In genomic region chr7:118122235-118122634, GRCm38 (mm10) we compare ENCODE assay signal across 25 mouse cellular contexts. TPM values are rescaled to one million over a fixed set of nuclear protein-coding genes. Genes with fewer than 3 reads are reported as not detected.
A peak's percentile ranks its signal among the peaks of the same experiment; 100 is the strongest.
DNase-seq lines count a peak whose midpoint lies in the region; ATAC-seq and TF ChIP-seq lines count a peak whose summit lies in the region.
"Had no signal": no experiment of that assay in that cellular context is flagged by ENCODE, and none has a peak within 500 bp of the region (broad histone marks: within the 10 kb centered on the region; RNA-seq: fewer than 3 reads in every experiment).

No protein-coding gene starts in this region.

- 96% methylated on average over 7 of the region's 7 CpGs for WGBS in forebrain, embryonic 10.5 days
- WGBS in forebrain, embryonic 13.5 days: 95% methylated on average over 7 of the region's 7 CpGs
- 98% methylated on average over 7 of the region's 7 CpGs for WGBS in intestine, embryonic 14.5 days
- 91% methylated on average over 7 of the region's 7 CpGs for WGBS in intestine, postnatal 0 days
- 96% methylated on average over 7 of the region's 7 CpGs for WGBS in midbrain, embryonic 11.5 days
- WGBS in midbrain, embryonic 14.5 days: 94% methylated on average over 7 of the region's 7 CpGs

- peaks cover 90% of the 10 kb centered on the region for H3K36me3 ChIP-seq in forebrain, embryonic 10.5 days (replicated peaks)
- H3K36me3 ChIP-seq in forebrain, embryonic 13.5 days (ENCODE audit: poor library complexity, severe bottlenecking): peaks cover 83% of the 10 kb centered on the region
- H3K36me3 ChIP-seq in intestine, embryonic 14.5 days (ENCODE audit: control insufficient read depth, insufficient read depth, low read length): peaks cover 74% of the 10 kb centered on the region
- H3K36me3 ChIP-seq in intestine, postnatal 0 days (ENCODE audit: control insufficient read depth, insufficient read depth): peaks cover 48% of the 10 kb centered on the region
- H3K36me3 ChIP-seq in midbrain, embryonic 11.5 days (ENCODE audit: control insufficient read depth, insufficient read depth, low read length): peaks cover 27% of the 10 kb centered on the region
- peaks cover 68% of the 10 kb centered on the region for H3K36me3 ChIP-seq in midbrain, embryonic 14.5 days (ENCODE audit: control insufficient read depth, insufficient read depth, low read length)

- H3K4me1 ChIP-seq in forebrain, embryonic 10.5 days: peaks cover 35% of the 10 kb centered on the region
- peaks cover 22% of the 10 kb centered on the region for H3K4me1 ChIP-seq in forebrain, embryonic 13.5 days
- H3K4me1 ChIP-seq in intestine, embryonic 14.5 days (replicated peaks; ENCODE audit: control insufficient read depth, insufficient read depth, low read length): peaks cover 12% of the 10 kb centered on the region
- H3K4me1 ChIP-seq in intestine, postnatal 0 days (replicated peaks; ENCODE audit: control insufficient read depth, insufficient read depth, low read length): no peaks in the 10 kb centered on the region
- H3K4me1 ChIP-seq in midbrain, embryonic 11.5 days (ENCODE audit: control insufficient read depth, insufficient read depth, low read length): peaks cover 12% of the 10 kb centered on the region
- peaks cover 4% of the 10 kb centered on the region; the same call in 1 of the 2 replicates for H3K4me1 ChIP-seq in midbrain, embryonic 14.5 days (ENCODE audit: control insufficient read depth, insufficient read depth, low read length)

- peak; percentile 10 for DNase-seq in forebrain, embryonic 10.5 days (ENCODE audit: extremely low spot score, low spot score)
- peak; percentile 41 for DNase-seq in intestine, embryonic 14.5 days (ENCODE audit: low spot score)
- DNase-seq in left cerebral cortex, adult 2 months (ENCODE audit: extremely low spot score in 1 of 2, low spot score in 2 of 2): no peak
- DNase-seq in left cerebral cortex, postnatal 25 days (ENCODE audit: low spot score in 2 of 2): no peak
- DNase-seq in midbrain, embryonic 11.5 days (ENCODE audit: low spot score, missing footprints): peak; percentile 77
- DNase-seq in midbrain, embryonic 14.5 days: no peak
- DNase-seq: adrenal gland, adult 2 months; adrenal gland, postnatal 10 days; adrenal gland, postnatal 25 days; B cell, adult 2 months; cerebellum, adult 11 months; cerebellum, adult 18-20 months; cerebellum, adult 8-10 months; cerebellum, adult 9-11 months; cerebellum, postnatal 14 days; cerebellum, postnatal 36 days; embryo, embryonic 11 days had no signal

- intact Hi-C loops in left cerebral cortex, adult 2 months (cut with DNase I): no loop called here
- intact Hi-C loops in left cerebral cortex, postnatal 25 days (cut with DNase I): no loop called here

- H3K27me3 ChIP-seq in forebrain, embryonic 10.5 days (ENCODE audit: poor library complexity, severe bottlenecking): no peaks in the 10 kb centered on the region
- H3K27me3 ChIP-seq in forebrain, embryonic 13.5 days: no peaks in the 10 kb centered on the region
- H3K27me3 ChIP-seq in intestine, embryonic 14.5 days (replicated peaks; ENCODE audit: control insufficient read depth, insufficient read depth, low read length): no peaks in the 10 kb centered on the region
- no peaks in the 10 kb centered on the region for H3K27me3 ChIP-seq in intestine, postnatal 0 days (replicated peaks; ENCODE audit: control insufficient read depth, insufficient read depth, low read length)
- H3K27me3 ChIP-seq in midbrain, embryonic 11.5 days (ENCODE audit: control insufficient read depth, insufficient read depth, low read length): no peaks in the 10 kb centered on the region
- no peaks in the 10 kb centered on the region for H3K27me3 ChIP-seq in midbrain, embryonic 14.5 days (ENCODE audit: control insufficient read depth, insufficient read depth, low read length)
- H3K27me3 ChIP-seq: embryonic facial prominence, embryonic 13.5 days; embryonic facial prominence, embryonic 15.5 days had no signal

- ATAC-seq in forebrain, embryonic 13.5 days: no peak
- ATAC-seq in intestine, embryonic 14.5 days (replicated peaks; ENCODE audit: low FRiP score, low TSS enrichment, low read depth): no peak
- ATAC-seq in intestine, postnatal 0 days: no peak
- no peak for ATAC-seq in midbrain, embryonic 11.5 days (ENCODE audit: low FRiP score)
- ATAC-seq in midbrain, embryonic 14.5 days (ENCODE audit: low FRiP score, low TSS enrichment): no peak
- ATAC-seq: CD4-positive, CD25-positive, alpha-beta regulatory T cell, adult 4 months; forebrain, embryonic 14.5 days; forebrain, embryonic 16.5 days had no signal

- H3K4me3 ChIP-seq in forebrain, embryonic 10.5 days: no peak overlapping the region
- no peak overlapping the region for H3K4me3 ChIP-seq in forebrain, embryonic 13.5 days
- no peak overlapping the region for H3K4me3 ChIP-seq in intestine, embryonic 14.5 days (ENCODE audit: low read depth, low read length)
- no peak overlapping the region for H3K4me3 ChIP-seq in intestine, postnatal 0 days (ENCODE audit: low read depth, low read length)
- H3K4me3 ChIP-seq in left cerebral cortex, adult 2 months: no peak overlapping the region
- no peak overlapping the region for H3K4me3 ChIP-seq in midbrain, embryonic 11.5 days (ENCODE audit: low read depth, low read length)
- H3K4me3 ChIP-seq in midbrain, embryonic 14.5 days (replicated peaks; ENCODE audit: low read depth, low read length): no peak overlapping the region
- H3K4me3 ChIP-seq: embryonic facial prominence, embryonic 13.5 days; embryonic facial prominence, embryonic 15.5 days; erythroblast, embryonic 14.5 days had no signal

- no peak for TF ChIP-seq CTCF in intestine, postnatal 0 days (IDR thresholded peaks at IDR 0.05; ENCODE audit: low read depth)
- TF ChIP-seq CTCF in left cerebral cortex, adult 2 months (IDR thresholded peaks at IDR 0.05): no peak

- no peak overlapping the region for H3K4me2 ChIP-seq in forebrain, embryonic 13.5 days
- H3K4me2 ChIP-seq in intestine, embryonic 14.5 days (ENCODE audit: low read length): no peak overlapping the region
- H3K4me2 ChIP-seq in intestine, postnatal 0 days (replicated peaks; ENCODE audit: low read depth): no peak overlapping the region
- H3K4me2 ChIP-seq in midbrain, embryonic 11.5 days: no peak overlapping the region
- H3K4me2 ChIP-seq in midbrain, embryonic 14.5 days (ENCODE audit: low read length): no peak overlapping the region
- H3K4me2 ChIP-seq: embryonic facial prominence, embryonic 13.5 days; embryonic facial prominence, embryonic 15.5 days had no signal

- H3K9ac ChIP-seq in forebrain, embryonic 13.5 days: no peak overlapping the region
- no peak overlapping the region for H3K9ac ChIP-seq in intestine, embryonic 14.5 days (ENCODE audit: low read length)
- no peak overlapping the region for H3K9ac ChIP-seq in intestine, postnatal 0 days (ENCODE audit: low read depth, low read length)
- H3K9ac ChIP-seq in midbrain, embryonic 11.5 days (ENCODE audit: low read length): no peak overlapping the region
- H3K9ac ChIP-seq in midbrain, embryonic 14.5 days (replicated peaks; ENCODE audit: low read length): no peak overlapping the region
- H3K9ac ChIP-seq: embryonic facial prominence, embryonic 13.5 days; embryonic facial prominence, embryonic 15.5 days had no signal

- no peaks in the 10 kb centered on the region for H3K9me3 ChIP-seq in forebrain, embryonic 10.5 days
- H3K9me3 ChIP-seq in forebrain, embryonic 13.5 days (replicated peaks): no peaks in the 10 kb centered on the region
- H3K9me3 ChIP-seq in intestine, embryonic 14.5 days (ENCODE audit: control insufficient read depth, low read length): no peaks in the 10 kb centered on the region
- no peaks in the 10 kb centered on the region for H3K9me3 ChIP-seq in intestine, postnatal 0 days (ENCODE audit: control insufficient read depth)
- no peaks in the 10 kb centered on the region for H3K9me3 ChIP-seq in midbrain, embryonic 11.5 days (ENCODE audit: control insufficient read depth, low read length)
- H3K9me3 ChIP-seq in midbrain, embryonic 14.5 days (ENCODE audit: control insufficient read depth, low read length): no peaks in the 10 kb centered on the region
- H3K9me3 ChIP-seq: embryonic facial prominence, embryonic 13.5 days; embryonic facial prominence, embryonic 15.5 days had no signal

- no peak overlapping the region for H3K27ac ChIP-seq in forebrain, embryonic 10.5 days
- no peak overlapping the region for H3K27ac ChIP-seq in forebrain, embryonic 13.5 days
- no peak overlapping the region for H3K27ac ChIP-seq in intestine, embryonic 14.5 days (ENCODE audit: low read depth)
- H3K27ac ChIP-seq in intestine, postnatal 0 days (ENCODE audit: low read depth, low read length): no peak overlapping the region
- H3K27ac ChIP-seq in left cerebral cortex, adult 2 months: 0 out of 2 replicates have a peak overlapping the region, but pooled peaks have one; percentile 24
- no peak overlapping the region for H3K27ac ChIP-seq in midbrain, embryonic 11.5 days (ENCODE audit: low read depth, low read length)
- no peak overlapping the region for H3K27ac ChIP-seq in midbrain, embryonic 14.5 days (replicated peaks; ENCODE audit: low read depth, low read length)
- H3K27ac ChIP-seq: embryonic facial prominence, embryonic 13.5 days; embryonic facial prominence, embryonic 15.5 days had no signal

RNA-seq across cellular contexts. Expression of gene Rps15a, which starts 6.2 kb away (rescaled TPM):
- 655 and 667 TPM in 2 replicates for polyA plus RNA-seq in forebrain, embryonic 10.5 days (2016; fragmentation: Nextera tagmentation; extraction: Ambion mirVana)
- polyA plus RNA-seq in forebrain, embryonic 13.5 days (2015; fragmentation: Nextera tagmentation; extraction: Ambion mirVana): 632 and 719 TPM in 2 replicates
- polyA plus RNA-seq in intestine, embryonic 14.5 days (2014; fragmentation: Nextera tagmentation; extraction: Ambion mirVana): 894 and 1,000 TPM in 2 replicates
- 433 and 466 TPM in 2 replicates for polyA plus RNA-seq in intestine, postnatal 0 days (2015; fragmentation: Nextera tagmentation; extraction: Ambion mirVana)
- total RNA-seq in left cerebral cortex, adult 2 months (2021): 100 to 1,000 TPM; 344 to 347 TPM
- total RNA-seq in left cerebral cortex, postnatal 25 days (2021): 100 to 1,000 TPM; 339 to 353 TPM
- polyA plus RNA-seq in midbrain, embryonic 11.5 days (2014; fragmentation: Nextera tagmentation; extraction: Ambion mirVana): 586 and 691 TPM in 2 replicates
- 492 and 536 TPM in 2 replicates for polyA plus RNA-seq in midbrain, embryonic 14.5 days (2014; fragmentation: Nextera tagmentation; extraction: Ambion mirVana)

RNA-seq across cellular contexts. Expression of gene Arl6ip1, which starts 7.2 kb away (rescaled TPM):
- 495 and 509 TPM in 2 replicates for polyA plus RNA-seq in forebrain, embryonic 10.5 days (2016; fragmentation: Nextera tagmentation; extraction: Ambion mirVana)
- polyA plus RNA-seq in forebrain, embryonic 13.5 days (2015; fragmentation: Nextera tagmentation; extraction: Ambion mirVana): 696 and 753 TPM in 2 replicates
- polyA plus RNA-seq in intestine, embryonic 14.5 days (2014; fragmentation: Nextera tagmentation; extraction: Ambion mirVana): 323 and 348 TPM in 2 replicates
- polyA plus RNA-seq in intestine, postnatal 0 days (2015; fragmentation: Nextera tagmentation; extraction: Ambion mirVana): 587 and 610 TPM in 2 replicates
- 100 to 1,000 TPM; 245 to 246 TPM for total RNA-seq in left cerebral cortex, adult 2 months (2021)
- total RNA-seq in left cerebral cortex, postnatal 25 days (2021): 100 to 1,000 TPM; 254 to 273 TPM
- polyA plus RNA-seq in midbrain, embryonic 11.5 days (2014; fragmentation: Nextera tagmentation; extraction: Ambion mirVana): 494 and 501 TPM in 2 replicates
- polyA plus RNA-seq in midbrain, embryonic 14.5 days (2014; fragmentation: Nextera tagmentation; extraction: Ambion mirVana): 397 and 417 TPM in 2 replicates

Comparison
In these comparisons a context has a peak if more than half of its experiments do, and no peak if none do; other contexts are left out.
1. DNase-seq: peak in forebrain, embryonic 10.5 days (single experiment), intestine, embryonic 14.5 days (single experiment) and midbrain, embryonic 11.5 days (single experiment); none in left cerebral cortex, adult 2 months (0 of 2), left cerebral cortex, postnatal 25 days (0 of 2) and midbrain, embryonic 14.5 days (single experiment).